Mouse (Mus musculus): ENCODE measurements around the gene Nanos3.

Nanos3 gene

GRCm38 (mm10) chr8:84200652-84201544 is 15.9 kb upstream of the Nanos3 start:
- peak; percentile 91 for DNase-seq

DNA sequence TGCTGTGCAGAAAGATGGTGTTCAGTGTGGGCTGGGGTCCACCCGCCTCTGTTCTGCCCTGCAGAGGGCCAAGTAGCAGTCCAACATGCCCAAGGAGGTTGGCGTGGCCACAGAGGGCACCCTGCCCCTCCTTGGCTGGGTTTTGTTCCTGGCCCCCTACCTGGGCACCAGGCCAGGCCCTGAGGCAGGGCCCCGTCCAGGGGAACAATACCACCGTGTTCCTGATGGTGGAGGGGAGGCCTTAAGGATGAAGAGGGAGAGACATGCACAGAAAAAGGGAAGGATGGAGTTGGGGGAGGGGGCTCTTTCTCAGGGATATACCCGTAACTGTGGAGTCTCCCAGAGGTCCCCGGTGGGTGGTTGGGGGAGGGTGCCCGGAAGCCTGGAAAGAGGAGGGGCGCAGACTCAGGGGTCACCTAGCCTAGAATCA is 15.1 kb upstream of the Nanos3 start:
- DNase-seq: peak; percentile 49

DNA sequence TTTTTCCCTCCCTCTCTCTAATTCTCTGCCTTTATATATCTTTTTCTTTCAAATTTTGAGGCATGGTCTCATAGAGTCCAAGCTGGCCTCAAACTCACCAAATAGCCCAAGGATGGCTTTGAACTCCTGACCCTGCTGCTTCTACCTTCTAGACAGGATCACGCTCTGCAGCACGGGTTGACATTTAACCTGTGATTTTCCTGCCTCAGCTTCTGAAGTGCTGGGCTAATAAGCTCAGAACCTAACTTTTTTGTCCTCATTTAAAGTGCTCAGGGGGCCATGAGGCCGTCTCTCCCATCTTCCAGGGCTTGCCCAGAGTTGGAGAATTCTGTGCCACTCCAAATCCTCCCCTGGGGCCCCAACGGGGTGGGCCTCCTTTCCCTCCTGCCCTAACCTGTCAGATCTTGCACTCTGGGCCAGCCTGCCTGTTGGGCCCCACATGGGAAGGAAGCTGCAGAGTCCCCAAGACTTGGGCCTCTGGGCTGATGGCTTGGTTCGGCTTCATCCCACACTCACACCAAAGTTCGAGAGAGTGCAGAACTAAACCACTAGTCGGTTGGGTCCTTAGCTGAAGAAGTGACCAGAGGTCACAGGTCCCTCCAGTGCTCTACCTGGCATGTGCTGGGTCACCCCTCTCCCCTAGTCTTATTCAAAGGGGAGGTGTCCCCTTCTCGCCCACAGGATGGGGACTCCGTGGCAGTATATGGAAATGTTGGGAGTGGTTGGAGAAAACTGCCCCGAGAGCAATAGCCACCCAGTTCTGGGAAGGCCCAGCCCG is 14.5 kb upstream of the Nanos3 start:
- DNase-seq: no peak

GRCm38 (mm10) chr8:84198871-84199270 is 13.9 kb upstream of the Nanos3 start:
- DNase-seq: no peak

DNA sequence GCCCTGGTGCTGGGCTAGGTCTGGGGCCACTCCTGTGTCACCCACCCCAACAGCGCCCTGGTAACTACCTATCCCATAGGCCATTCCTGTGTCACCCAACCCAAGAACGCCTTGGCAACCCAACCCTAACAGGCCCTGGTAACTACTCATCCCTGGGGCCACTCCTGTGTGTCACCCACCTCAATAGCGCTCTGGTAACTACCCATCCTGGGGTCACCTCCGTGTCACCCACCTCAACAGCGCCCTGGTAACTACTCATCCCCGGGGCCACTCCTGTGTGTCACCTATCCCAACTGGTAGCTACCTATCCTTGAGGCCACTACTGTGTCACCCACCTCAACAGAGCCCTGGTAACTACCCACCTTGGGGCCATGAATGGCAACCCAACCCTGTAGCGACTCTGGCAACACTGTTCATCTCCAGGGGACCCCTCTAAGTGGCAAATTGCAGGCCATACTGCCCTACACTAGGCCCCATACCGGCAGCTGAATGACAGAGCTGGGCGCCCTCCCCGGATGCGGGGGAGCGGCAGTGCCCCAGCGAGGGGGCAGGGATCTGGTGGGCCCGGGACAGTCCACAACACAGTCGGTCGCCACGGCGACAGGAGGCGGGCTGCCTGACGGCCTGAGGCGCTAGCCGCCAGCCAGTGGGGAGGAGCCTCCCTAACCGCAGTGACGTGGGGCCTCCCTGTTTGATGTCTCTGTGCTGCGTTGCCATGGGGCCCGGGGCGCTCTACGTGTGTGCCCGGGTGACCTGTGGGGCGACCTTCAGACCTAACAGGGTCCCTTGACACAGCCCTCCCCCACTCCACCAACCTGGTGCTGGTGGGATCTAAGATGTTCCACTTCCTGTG is 13.1 kb upstream of the Nanos3 start:
- peak; percentile 99 for DNase-seq

GRCm38 (mm10) chr8:84197141-84197921 is 12.3 kb upstream of the Nanos3 start:
- peak; percentile 97 for DNase-seq

GRCm38 (mm10) chr8:84194224-84194743 is 9.3 kb upstream of the Nanos3 start:
- no peak for DNase-seq

- peak; percentile 23 for DNase-seq
These were observed 8.5 kb upstream of the Nanos3 start for GRCm38 (mm10) chr8:84193566-84193965.

GRCm38 (mm10) chr8:84193161-84193560 is 8.1 kb upstream of the Nanos3 start:
- no peak for DNase-seq

DNA sequence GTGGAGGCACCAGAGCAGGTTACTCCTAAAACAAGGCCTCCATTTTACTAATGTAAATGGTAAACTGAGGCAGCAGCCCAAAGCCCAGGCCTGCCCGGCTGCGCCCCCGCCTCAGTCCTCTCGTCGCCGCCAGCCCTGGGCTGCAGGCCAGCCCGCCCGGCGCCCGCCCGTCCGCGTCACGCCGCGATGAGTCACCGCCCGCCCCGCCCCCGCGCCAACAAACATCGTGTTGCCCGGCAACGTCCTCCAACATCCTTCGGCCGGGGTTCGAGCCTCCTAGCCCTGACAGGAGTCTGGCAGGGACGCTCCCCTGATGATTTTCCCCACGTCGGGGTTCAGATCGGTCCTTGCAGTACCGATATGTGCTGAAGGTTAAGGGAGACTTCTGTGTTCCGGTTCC is 7.5 kb upstream of the Nanos3 start:
- peak; percentile 92 for DNase-seq

- peak; percentile 92 for DNase-seq
These were observed 7.0 kb upstream of the Nanos3 start for GRCm38 (mm10) chr8:84192023-84192422.

DNA sequence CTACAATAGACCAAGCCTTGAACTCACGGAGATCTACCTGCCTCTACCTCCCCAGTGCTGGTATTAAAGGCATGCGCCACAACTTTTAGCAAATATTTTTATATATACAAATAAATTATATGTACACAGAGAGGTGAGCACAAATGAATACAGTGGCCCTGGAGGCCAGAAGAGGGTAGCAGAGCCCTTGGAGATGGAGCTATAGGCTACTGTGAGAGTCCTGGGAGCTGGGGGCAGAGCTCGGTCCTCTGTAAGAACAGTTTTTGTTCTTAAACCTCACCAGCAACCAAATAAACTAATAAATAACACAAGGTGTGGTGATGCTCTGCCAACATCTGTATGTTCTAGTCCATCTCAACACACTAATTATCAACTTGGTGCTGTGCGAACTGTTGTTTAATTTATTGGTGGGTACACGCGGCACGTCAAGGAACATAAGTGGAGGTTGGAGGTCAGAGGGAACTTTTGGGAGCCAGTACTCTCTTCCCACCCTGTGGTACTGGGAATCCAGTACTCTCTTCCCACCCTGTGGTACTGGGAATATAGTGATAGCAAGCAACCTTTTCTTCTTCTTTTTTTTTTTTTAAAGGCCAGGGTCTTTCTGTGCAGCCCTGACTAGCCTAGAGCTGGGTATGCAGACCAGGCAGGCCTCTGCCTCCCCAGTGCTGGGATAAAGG is 5.3 kb upstream of the Nanos3 start:
- no peak for DNase-seq

DNA sequence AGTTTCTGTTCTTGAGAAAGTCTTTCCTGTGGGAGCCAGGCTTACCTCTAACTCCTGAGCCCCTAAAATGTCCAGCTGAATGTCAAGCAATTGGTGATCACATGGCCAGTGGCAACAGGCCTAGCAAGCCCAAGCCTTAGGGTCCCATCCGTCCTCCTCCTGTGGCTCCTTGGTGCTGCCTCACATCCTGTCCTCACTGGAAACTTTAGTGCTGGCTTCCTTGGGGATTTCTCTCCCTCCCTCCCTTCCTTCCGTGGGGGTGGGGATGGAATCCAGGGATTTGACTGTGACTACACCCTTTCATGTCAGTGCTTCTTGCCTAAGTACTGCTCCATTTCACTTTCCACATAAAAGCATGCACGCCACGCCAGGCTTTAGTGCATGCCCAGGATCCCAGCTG is 4.6 kb upstream of the Nanos3 start:
- peak; percentile 87 for DNase-seq

DNA sequence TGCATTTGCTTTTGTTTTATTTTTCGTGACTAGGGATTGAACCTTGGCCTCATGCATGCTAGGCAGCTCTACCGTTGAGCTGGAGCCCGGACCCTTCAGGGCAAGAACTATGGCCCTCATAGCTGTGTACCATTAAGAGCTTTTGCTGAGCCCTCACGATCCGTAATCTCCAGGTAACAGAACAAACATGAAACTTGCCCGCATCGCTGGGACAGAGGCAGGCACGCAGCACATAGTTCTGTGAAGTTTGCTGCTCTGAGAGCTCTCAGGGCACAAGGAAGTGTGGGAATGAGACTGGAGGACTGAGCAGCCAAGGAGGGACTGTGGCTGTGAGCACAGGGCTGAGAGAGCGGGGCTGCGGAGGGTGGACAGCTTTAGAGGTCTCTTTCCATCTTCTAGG is 3.7 kb upstream of the Nanos3 start:
- no peak for DNase-seq

DNA sequence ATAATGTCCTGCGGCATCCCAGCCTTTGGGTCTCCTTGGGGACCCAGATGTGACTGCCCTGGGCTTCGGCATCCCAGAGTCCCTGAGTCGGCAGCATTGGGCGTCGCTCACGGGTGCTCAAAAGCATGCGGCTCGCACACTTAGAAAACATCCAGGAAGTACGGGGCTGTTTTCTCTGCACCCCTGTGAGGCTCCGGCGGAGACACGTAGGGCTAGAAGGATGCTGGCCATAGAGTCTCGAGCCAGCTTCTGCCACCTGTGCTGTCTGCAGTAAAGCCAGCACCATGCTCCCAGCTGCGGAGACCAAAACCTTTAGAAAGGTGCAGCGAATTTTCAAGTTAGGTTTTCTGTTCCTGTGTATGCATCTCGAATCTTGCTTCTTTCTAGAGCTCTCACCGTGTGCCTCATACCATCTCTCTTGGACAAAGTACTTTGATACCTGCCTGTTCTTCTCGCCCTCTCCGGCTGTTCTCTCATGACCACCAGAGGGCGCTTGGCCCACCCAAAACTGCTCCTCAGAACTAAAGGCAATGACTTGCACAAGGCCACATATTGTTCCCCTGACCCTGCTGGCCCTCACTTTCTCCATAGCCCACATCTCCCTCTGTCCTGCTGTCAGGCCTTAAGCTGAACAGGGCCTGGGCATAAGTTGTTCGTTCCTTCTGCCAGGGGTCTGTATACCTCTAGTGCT is 2.2 kb upstream of the Nanos3 start:
- DNase-seq: peak; percentile 78

GRCm38 (mm10) chr8:84186547-84186946 is 1.5 kb upstream of the Nanos3 start:
- peak; percentile 87 for DNase-seq

GRCm38 (mm10) chr8:84184085-84185043 is 653 bp downstream of the Nanos3 start:
- no peak for DNase-seq

GRCm38 (mm10) chr8:84183261-84184084 is 1.5 kb downstream of the Nanos3 start:
- DNase-seq: peak; percentile 49
